Mouse (Mus musculus): ENCODE data around the gene Sptbn4.
"Not testable (repeated sequence)": the region's sequence is repeated elsewhere in the genome, so short reads cannot be mapped to it uniquely, and the experiment has no call there.

Gene Sptbn4

GRCm38 (mm10) chr7:27447419-27448286 is at the start of gene Sptbn4, which contains the start of gene Blvrb:
Gene Sptbn4 (minus strand): TSS chr7:27447686.
Gene Blvrb (plus strand): TSS chr7:27447978.
- DNase-seq: peak; percentile 98

GRCm38 (mm10) chr7:27494659-27495367 is 47.3 kb upstream of the Sptbn4 start:
- not testable (repeated sequence) for DNase-seq

- DNase-seq: peak; percentile 47
Observed at GRCm38 (mm10) chr7:27493450-27493849, 46.0 kb upstream of the Sptbn4 start.

GRCm38 (mm10) chr7:27493022-27493421 is 45.5 kb upstream of the Sptbn4 start:
- DNase-seq: no peak

GRCm38 (mm10) chr7:27491856-27492255 is 44.4 kb upstream of the Sptbn4 start:
- DNase-seq: no peak

GRCm38 (mm10) chr7:27490543-27491329 is 43.2 kb upstream of the Sptbn4 start:
- peak; percentile 96 for DNase-seq

- no peak for DNase-seq
Observed at GRCm38 (mm10) chr7:27490227-27490542, 42.7 kb upstream of the Sptbn4 start.

GRCm38 (mm10) chr7:27489270-27489869 is 41.9 kb upstream of the Sptbn4 start:
- no peak for DNase-seq

GRCm38 (mm10) chr7:27487740-27488268 is 40.3 kb upstream of the Sptbn4 start:
- peak; percentile 78 for DNase-seq

GRCm38 (mm10) chr7:27486770-27487697 is 39.5 kb upstream of the Sptbn4 start, which contains the start of gene Sertad1:
Gene Sertad1 (plus strand): TSS chr7:27486910.
- peak; percentile 100 for DNase-seq

GRCm38 (mm10) chr7:27486102-27486769 is 38.8 kb upstream of the Sptbn4 start:
- peak; percentile 49 for DNase-seq

- no peak for DNase-seq
Observed at GRCm38 (mm10) chr7:27483860-27484259, 36.4 kb upstream of the Sptbn4 start.

- DNase-seq: peak; percentile 90
Observed at GRCm38 (mm10) chr7:27481627-27481969, 34.1 kb upstream of the Sptbn4 start.

GRCm38 (mm10) chr7:27480927-27481626 is 33.6 kb upstream of the Sptbn4 start:
- no peak for DNase-seq

GRCm38 (mm10) chr7:27480506-27480905 is 33.0 kb upstream of the Sptbn4 start:
- no peak for DNase-seq

GRCm38 (mm10) chr7:27479750-27480149 is 32.3 kb upstream of the Sptbn4 start:
- DNase-seq: no peak

- no peak for DNase-seq
Observed at GRCm38 (mm10) chr7:27478561-27478960, 31.1 kb upstream of the Sptbn4 start.

GRCm38 (mm10) chr7:27476098-27476635 is 28.7 kb upstream of the Sptbn4 start:
- DNase-seq: no peak

GRCm38 (mm10) chr7:27475596-27475995 is 28.1 kb upstream of the Sptbn4 start:
- no peak for DNase-seq

- peak; percentile 99 for DNase-seq
Observed at GRCm38 (mm10) chr7:27474490-27474954, 27.0 kb upstream of the Sptbn4 start.

Data from lung, postnatal 14 days (tissue).